Mouse (Mus musculus) lung, embryonic 16.5 days (tissue): ENCODE results near the gene Olfr748. TPM values are rescaled to one million over a fixed set of nuclear protein-coding genes. Genes with fewer than 3 reads are reported as not detected.
"Not testable (repeated sequence)": the region's sequence is repeated elsewhere in the genome, so short reads cannot be mapped to it uniquely, and the experiment has no call there.

ENCODE experiments used
- ATAC-seq: fragments of 200-750 bp; cut with Nextera tagmentation; 2 replicates; pipeline ENCODE4 v1.8.0; 2017; ENCODE audit warnings: low read depth, mild to moderate bottlenecking, moderate library complexity
- H3K27ac ChIP-seq: fragments of 300-500 bp; sonication (generic); 2 replicates; pipeline ENCODE4 v1.5.1; 2014; ENCODE audit warnings: mild to moderate bottlenecking, control low read depth, low read length
- H3K27me3 ChIP-seq: fragments of 300-500 bp; sonication (generic); 2 replicates; pipeline ENCODE4 v1.6.1; 2014; ENCODE audit warnings: low read depth, low read length, mixed read lengths; ENCODE audit not compliant: control insufficient read depth, insufficient read depth
- H3K36me3 ChIP-seq: fragments of 300-500 bp; sonication (generic); 2 replicates; pipeline ENCODE4 v1.6.1; 2014; ENCODE audit warnings: low read length; ENCODE audit not compliant: control insufficient read depth, insufficient read depth
- H3K4me1 ChIP-seq: fragments of 300-500 bp; sonication (generic); replicated peaks from 2 replicates; pipeline ENCODE4 v1.6.1; 2014; ENCODE audit warnings: low read length, mixed read lengths; ENCODE audit not compliant: control insufficient read depth, insufficient read depth
- H3K4me2 ChIP-seq: fragments of 300-500 bp; sonication (generic); 2 replicates; pipeline ENCODE4 v1.6.1; 2014; ENCODE audit warnings: low read depth, low read length, control low read depth
- H3K4me3 ChIP-seq: fragments of 300-500 bp; sonication (generic); 2 replicates; pipeline ENCODE4 v1.5.1; 2014; ENCODE audit warnings: mild to moderate bottlenecking, low read length, control low read depth
- H3K9ac ChIP-seq: fragments of 300-500 bp; sonication (generic); 2 replicates; pipeline ENCODE4 v1.6.1; 2014; ENCODE audit warnings: low read length, control low read depth
- H3K9me3 ChIP-seq: fragments of 300-500 bp; sonication (generic); 2 replicates; pipeline ENCODE4 v1.6.1; 2016; ENCODE audit warnings: low read length; ENCODE audit not compliant: control insufficient read depth
- WGBS: fragments of 180-500 bp; shearing (Covaris S2); extraction: QIAGEN DNeasy Blood & Tissue Kit; methylation state at CpG from one replicate; pipeline ENCODE4 v1.1.7; 2014; 5-methylcytosine and 5-hydroxymethylcytosine counted together
- polyA plus RNA-seq: library from polyadenylated mRNA; unstranded; fragments of >200 nt; fragmentation: Nextera tagmentation; extraction: Ambion mirVana; gene quantifications from 2 replicates; pipeline ENCODE4 v1.2.1, GENCODE M21; 2015

Gene Olfr748
- not detected in 2 replicates for polyA plus RNA-seq

DNA sequence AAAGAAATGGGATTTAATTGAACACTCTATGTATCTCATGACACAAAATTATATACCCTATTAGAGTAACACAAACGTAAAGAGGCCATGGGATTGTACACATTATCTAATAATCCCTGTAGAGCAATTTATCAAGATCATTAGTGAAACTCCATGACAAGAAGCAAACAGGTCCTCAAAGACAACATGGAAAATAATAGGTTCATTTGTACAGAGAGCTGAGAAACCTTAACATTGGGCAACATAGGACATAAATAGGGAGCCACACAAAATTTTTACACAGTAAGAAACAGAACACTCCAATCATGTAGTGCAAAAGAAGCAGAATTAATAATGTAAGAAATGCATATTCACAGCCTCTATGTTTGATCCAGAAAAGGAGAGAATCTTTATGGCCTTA is at the start of gene Olfr748:
Olfr748 (plus strand) TSS at position 301 of the 400 bp plus-strand sequence.
- Histone ChIP-seq H3K4me2 (no peak within 1 kb of the TSS), H3K36me3 (no peaks in the 10 kb centered on the region), H3K27me3 (no peaks in the 10 kb centered on the region), H3K4me3 (no peak within 1 kb of the TSS), H3K9ac (no peak within 1 kb of the TSS), H3K4me1 (no peaks in the 10 kb centered on the region), H3K9me3 (no peaks in the 10 kb centered on the region), H3K27ac (no peak within 1 kb of the TSS)
- 56% methylated on average over 1 of the region's 1 CpGs for WGBS
- ATAC-seq: no peak

DNA sequence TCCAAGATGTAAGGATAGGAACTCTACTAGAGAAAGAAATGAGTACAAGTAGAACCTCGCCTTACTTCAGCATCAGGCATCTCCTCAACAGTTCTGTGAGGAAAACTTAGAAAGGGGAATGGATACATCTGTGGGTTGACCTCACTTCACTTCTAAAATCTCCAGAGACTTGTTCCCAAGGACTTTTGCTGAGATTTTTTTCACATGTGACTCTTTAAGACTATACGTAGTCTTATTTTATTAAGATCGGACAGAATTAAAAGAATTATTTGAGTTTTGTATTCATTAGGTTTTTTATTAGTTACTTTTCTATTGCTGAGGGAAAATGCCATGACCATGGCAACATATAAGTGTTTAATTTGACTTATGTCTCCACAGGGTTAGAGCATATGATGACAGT is 14.1 kb upstream of the Olfr748 start, which contains the start of gene Olfr747:
Olfr747 (minus strand) TSS at position 101 of the 400 bp plus-strand sequence.
- 87% methylated on average over 3 of the region's 3 CpGs for WGBS
- no peaks in the 10 kb centered on the region for H3K9me3 ChIP-seq
- H3K27ac ChIP-seq: no peak within 1 kb of the TSS
- ATAC-seq: no peak
- no peaks in the 10 kb centered on the region for H3K27me3 ChIP-seq
- H3K36me3 ChIP-seq: no peaks in the 10 kb centered on the region
- no peak within 1 kb of the TSS for H3K9ac ChIP-seq
- no peaks in the 10 kb centered on the region for H3K4me1 ChIP-seq
- H3K4me2 ChIP-seq: no peak within 1 kb of the TSS
- no peak within 1 kb of the TSS for H3K4me3 ChIP-seq

- not testable (repeated sequence) for H3K27me3 ChIP-seq
Measured at GRCm38 (mm10) chr14:50719875-50720274, 12.7 kb downstream of the Olfr748 start.

DNA sequence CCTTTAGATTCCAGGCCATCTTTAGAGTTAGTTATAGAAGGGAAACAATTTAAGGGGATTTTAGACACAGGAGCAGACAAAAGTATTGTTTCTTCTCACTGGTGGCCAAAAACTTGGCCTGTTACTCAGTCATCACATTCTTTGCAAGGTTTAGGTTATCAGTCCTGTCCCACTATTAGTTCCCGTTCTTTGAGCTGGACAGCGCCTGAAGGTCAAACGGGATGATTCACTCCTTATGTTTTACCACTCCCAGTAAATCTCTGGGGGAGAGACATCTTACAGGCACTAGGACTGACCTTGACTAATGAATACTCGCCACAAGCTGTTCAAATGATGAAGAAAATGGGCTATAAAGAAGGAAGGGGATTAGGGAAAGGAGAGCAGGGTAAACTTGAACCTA is 15.2 kb downstream of the Olfr748 start:
- not testable (repeated sequence) for H3K27ac ChIP-seq, H3K9ac ChIP-seq, H3K4me1 ChIP-seq, H3K36me3 ChIP-seq, ATAC-seq, H3K4me2 ChIP-seq, H3K4me3 ChIP-seq, H3K27me3 ChIP-seq, H3K9me3 ChIP-seq
- 52% methylated on average over 3 of the region's 4 CpGs for WGBS

More at GRCm38 (mm10) chr14:50719875-50720274, 12.7 kb downstream of the Olfr748 start:
- H3K27ac ChIP-seq, H3K4me1 ChIP-seq, H3K4me2 ChIP-seq, H3K9ac ChIP-seq, ATAC-seq, H3K4me3 ChIP-seq, H3K36me3 ChIP-seq, H3K9me3 ChIP-seq: not testable (repeated sequence)
- 87% methylated on average over 15 of the region's 15 CpGs for WGBS

- WGBS: 67% methylated on average over 2 of the region's 2 CpGs
- H3K4me3 ChIP-seq: no peak overlapping the region
- no peaks in the 10 kb centered on the region for H3K9me3 ChIP-seq
- H3K4me1 ChIP-seq: no peaks in the 10 kb centered on the region
- H3K27ac ChIP-seq: no peak overlapping the region
- H3K4me2 ChIP-seq: no peak overlapping the region
- H3K27me3 ChIP-seq: no peaks in the 10 kb centered on the region
- no peak for ATAC-seq
- no peaks in the 10 kb centered on the region for H3K36me3 ChIP-seq
- no peak overlapping the region for H3K9ac ChIP-seq
Measured at GRCm38 (mm10) chr14:50740334-50740733, 33.2 kb downstream of the Olfr748 start.

DNA sequence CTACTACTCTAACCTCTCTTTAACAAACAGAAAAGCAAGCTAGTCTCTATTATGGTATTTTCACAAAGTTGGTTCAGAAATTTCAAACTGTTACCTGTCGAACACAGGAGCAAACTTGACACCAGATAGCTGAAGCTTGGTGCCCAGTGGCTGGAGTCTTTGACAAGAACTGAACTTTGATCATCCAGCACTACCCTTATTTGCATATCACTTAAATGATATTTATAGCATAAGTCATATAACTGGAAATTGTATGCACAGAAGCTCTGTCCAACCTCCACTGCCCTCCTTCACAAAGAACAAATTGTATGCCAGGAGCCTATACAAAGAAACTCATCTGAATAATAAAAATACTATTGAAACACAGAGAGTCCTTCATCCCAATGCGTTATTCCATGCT is 34.4 kb downstream of the Olfr748 start:
- WGBS: 54% methylated on average over 2 of the region's 2 CpGs
- Histone ChIP-seq H3K36me3 (no peaks in the 10 kb centered on the region), H3K27me3 (no peaks in the 10 kb centered on the region), H3K4me1 (no peaks in the 10 kb centered on the region), H3K9ac (no peak overlapping the region), H3K9me3 (no peaks in the 10 kb centered on the region), H3K4me3 (no peak overlapping the region), H3K4me2 (no peak overlapping the region), H3K27ac (no peak overlapping the region)
- ATAC-seq: no peak

DNA sequence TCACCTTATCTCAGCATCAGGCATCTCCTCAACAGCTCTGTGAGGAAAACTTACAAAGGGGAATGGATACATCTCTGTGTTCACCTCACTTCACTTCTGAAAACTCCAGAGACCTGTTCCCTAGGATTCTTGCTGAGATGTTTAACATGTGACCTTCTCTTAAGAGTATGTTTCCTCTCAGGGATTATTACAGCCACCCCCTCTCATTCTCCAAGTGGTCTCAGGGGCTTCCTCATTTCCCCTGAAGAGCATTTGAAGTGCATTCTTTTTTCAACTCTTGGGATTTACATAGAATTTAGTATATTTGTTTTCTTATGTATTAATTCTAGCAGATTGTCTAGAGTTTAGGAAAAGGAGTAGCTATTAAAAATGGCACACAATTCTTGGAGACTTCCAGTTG is 37.8 kb downstream of the Olfr748 start, which contains the start of gene Olfr749:
Olfr749 (minus strand) TSS at position 101 of the 400 bp plus-strand sequence.
- Histone ChIP-seq H3K9ac (no peak within 1 kb of the TSS), H3K27me3 (no peaks in the 10 kb centered on the region), H3K4me3 (no peak within 1 kb of the TSS), H3K36me3 (no peaks in the 10 kb centered on the region), H3K4me1 (no peaks in the 10 kb centered on the region), H3K27ac (no peak within 1 kb of the TSS), H3K9me3 (no peaks in the 10 kb centered on the region), H3K4me2 (no peak within 1 kb of the TSS)
- ATAC-seq: no peak

DNA sequence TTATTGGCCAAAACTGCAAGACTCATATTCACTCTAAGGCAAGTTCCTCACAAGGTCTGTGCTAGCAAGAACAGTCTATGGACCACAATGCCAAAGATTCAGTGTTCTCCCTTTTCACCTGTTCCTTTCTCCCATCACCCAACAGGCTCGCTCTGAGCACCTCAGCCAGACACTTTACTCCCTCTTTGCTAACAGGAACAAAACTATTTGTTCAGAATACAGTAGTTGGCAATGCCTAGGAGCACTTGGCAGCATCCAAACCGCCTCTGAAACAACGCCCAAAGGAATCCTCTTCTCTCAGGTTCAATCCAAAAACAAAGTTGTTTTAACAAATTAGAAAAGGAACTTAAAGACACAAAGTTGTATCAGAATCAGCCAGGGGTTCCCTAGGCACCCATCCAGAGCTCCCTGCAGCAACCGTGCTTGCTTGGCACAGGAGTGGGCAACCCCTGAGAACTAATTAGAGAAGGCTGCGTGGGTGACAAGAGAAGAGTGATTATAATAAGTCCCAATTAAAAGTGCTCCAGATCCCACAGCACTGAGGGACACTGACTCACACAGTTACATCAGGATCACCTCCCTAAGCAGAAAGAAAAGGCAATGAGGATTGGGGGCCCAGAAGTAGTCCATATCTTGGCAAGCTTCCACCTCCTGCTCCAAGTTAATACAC is 51.4 kb downstream of the Olfr748 start:
- 0 out of 2 replicates have a peak, but pooled peaks cover 2% of the 10 kb centered on the region for H3K36me3 ChIP-seq
- no peaks in the 10 kb centered on the region for H3K27me3 ChIP-seq
- no peak overlapping the region for H3K4me3 ChIP-seq
- ATAC-seq: no peak
- H3K9ac ChIP-seq: no peak overlapping the region
- H3K27ac ChIP-seq: no peak overlapping the region
- H3K9me3 ChIP-seq: no peaks in the 10 kb centered on the region
- no peaks in the 10 kb centered on the region for H3K4me1 ChIP-seq
- no peak overlapping the region for H3K4me2 ChIP-seq
- 71% methylated on average over 5 of the region's 5 CpGs for WGBS
